Mouse (Mus musculus) brain, embryonic 14.5 days (tissue): Measurements from ENCODE around the gene Szt2.

Source experiments
- CTCF ChIP-seq: fragments of 200-500 bp; IDR thresholded peaks from 2 replicates; pipeline ENCODE4 v1.5.1; 2012; ENCODE audit warnings: inconsistent platforms, mild to moderate bottlenecking, moderate library complexity, borderline replicate concordance; ENCODE audit not compliant: insufficient read depth, insufficient read length; ENCODE audit errors: extremely low read depth
- POLR2A ChIP-seq: fragments of 200-500 bp; IDR thresholded peaks from 2 replicates; pipeline ENCODE4 v1.6.1; 2012; ENCODE audit warnings: mild to moderate bottlenecking, inconsistent platforms, borderline replicate concordance; ENCODE audit not compliant: poor library complexity, insufficient read depth, insufficient read length, severe bottlenecking; ENCODE audit errors: extremely low read depth

DNA sequence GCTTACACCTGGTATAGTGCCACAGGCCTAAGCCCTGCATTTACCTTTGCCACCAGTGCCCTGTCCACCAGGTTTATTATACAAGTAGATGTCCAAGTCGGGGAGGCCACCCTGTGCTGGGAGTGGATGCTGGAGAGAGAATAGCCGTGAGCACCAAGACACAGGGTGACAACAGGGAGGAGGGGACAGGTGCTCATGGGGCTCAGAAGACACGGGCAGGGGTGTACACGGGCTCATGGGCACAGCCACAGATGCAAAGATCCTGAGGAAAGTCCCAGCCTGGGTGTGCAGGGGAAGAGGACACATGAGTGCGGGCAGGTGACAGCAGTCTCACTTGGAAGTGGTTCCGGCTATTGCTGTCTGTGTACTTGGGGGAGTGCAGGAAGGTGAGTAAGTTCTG lies 33.1 kb downstream of the Szt2 start:
- no peak for TF ChIP-seq CTCF
- TF ChIP-seq POLR2A, result no peak
